Mouse (Mus musculus): ENCODE data around the gene Cxcl1. TPM values are rescaled to one million over a fixed set of nuclear protein-coding genes. Genes with fewer than 3 reads are reported as not detected.

The Cxcl1 gene
- total RNA-seq, 2 experiments from 2014 or later: not detected

Other genes with a start within 250 kb of the Cxcl1 start
- gene Cxcl5, start 131.9 kb upstream of the Cxcl1 start, total RNA-seq (2015; ENCODE audit: low replicate concordance): not detected in 2 replicates
- gene Cxcl5, start 131.9 kb upstream of the Cxcl1 start, total RNA-seq (2017; ENCODE audit: low replicate concordance): not detected in 2 replicates
- gene Ppbp, start 122.7 kb upstream of the Cxcl1 start, total RNA-seq (2015; ENCODE audit: low replicate concordance): 10.0 and 10.8 TPM in 2 replicates
- 1.7 TPM in 1 of 2 replicates, not detected in the other for gene Ppbp, start 122.7 kb upstream of the Cxcl1 start, total RNA-seq (2017; ENCODE audit: low replicate concordance)
- 29.0 and 49.1 TPM in 2 replicates for gene Pf4, start 118.8 kb upstream of the Cxcl1 start, total RNA-seq (2015; ENCODE audit: low replicate concordance)
- 6.4 and 12.8 TPM in 2 replicates for gene Pf4, start 118.8 kb upstream of the Cxcl1 start, total RNA-seq (2017; ENCODE audit: low replicate concordance)
- gene Cxcl3, start 105.1 kb upstream of the Cxcl1 start, total RNA-seq (2015; ENCODE audit: low replicate concordance): not detected in 2 replicates
- gene Cxcl3, start 105.1 kb upstream of the Cxcl1 start, total RNA-seq (2017; ENCODE audit: low replicate concordance): not detected in 2 replicates
- gene Cxcl15, start 96.7 kb upstream of the Cxcl1 start, total RNA-seq (2015; ENCODE audit: low replicate concordance): not detected in 2 replicates
- not detected in 2 replicates for gene Cxcl15, start 96.7 kb upstream of the Cxcl1 start, total RNA-seq (2017; ENCODE audit: low replicate concordance)
- 1.0 and 4.8 TPM in 2 replicates for gene Cxcl2, start 12.6 kb downstream of the Cxcl1 start, total RNA-seq (2015; ENCODE audit: low replicate concordance)
- 1.9 and 3.5 TPM in 2 replicates for gene Cxcl2, start 12.6 kb downstream of the Cxcl1 start, total RNA-seq (2017; ENCODE audit: low replicate concordance)
- 0.38 and 1.7 TPM in 2 replicates for gene Mthfd2l, start 39.9 kb downstream of the Cxcl1 start, total RNA-seq (2015; ENCODE audit: low replicate concordance)
- 3.0 TPM in 1 of 2 replicates, not detected in the other for gene Mthfd2l, start 39.9 kb downstream of the Cxcl1 start, total RNA-seq (2017; ENCODE audit: low replicate concordance)
- not detected in 2 replicates for gene Epgn, start 136.2 kb downstream of the Cxcl1 start, total RNA-seq (2015; ENCODE audit: low replicate concordance)
- not detected in 2 replicates for gene Epgn, start 136.2 kb downstream of the Cxcl1 start, total RNA-seq (2017; ENCODE audit: low replicate concordance)
- gene Ereg, start 183.4 kb downstream of the Cxcl1 start, total RNA-seq (2015; ENCODE audit: low replicate concordance): not detected in 2 replicates
- gene Ereg, start 183.4 kb downstream of the Cxcl1 start, total RNA-seq (2017; ENCODE audit: low replicate concordance): not detected in 2 replicates
- gene Areg, start 248.4 kb downstream of the Cxcl1 start, total RNA-seq (2015; ENCODE audit: low replicate concordance): not detected in 2 replicates
- gene Areg, start 248.4 kb downstream of the Cxcl1 start, total RNA-seq (2017; ENCODE audit: low replicate concordance): not detected in 2 replicates